Mouse (Mus musculus): ENCODE results near the gene Olfr1155. TPM values are rescaled to one million over a fixed set of nuclear protein-coding genes. Genes with fewer than 3 reads are reported as not detected.

Olfr1155 gene
- total RNA-seq (2023) = not detected in 4 replicates

GRCm38 (mm10) chr2:87945037-87945436, at the start of gene Olfr1155:
Gene Olfr1155 (minus strand): TSS chr2:87945137.

GRCm38 (mm10) chr2:87989813-87990212, 44.9 kb upstream of the Olfr1155 start, which contains the start of gene Olfr1158:
Gene Olfr1158 (plus strand): TSS chr2:87990113.

GRCm38 (mm10) chr2:87974563-87974962, 29.6 kb upstream of the Olfr1155 start, which contains the start of gene Olfr74:
Gene Olfr74 (minus strand): TSS chr2:87974663.

DNA sequence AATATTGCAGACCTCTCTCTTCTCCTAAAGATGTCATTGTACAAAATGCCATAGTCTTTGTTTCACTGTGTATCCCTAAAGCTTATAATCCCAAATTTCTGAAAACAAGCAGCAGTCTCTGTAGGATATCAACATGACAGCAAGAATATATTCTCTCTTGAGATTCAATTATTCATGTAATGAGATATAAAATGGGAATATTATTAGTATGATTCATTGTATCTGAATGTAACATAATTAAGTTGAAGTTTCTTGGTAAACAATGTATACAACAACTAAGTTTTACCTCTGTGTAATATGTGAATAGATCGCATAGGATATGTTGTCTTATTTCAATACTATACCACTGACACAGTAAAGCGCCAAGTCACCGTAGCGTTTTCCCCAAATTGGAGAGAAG, 23.3 kb upstream of the Olfr1155 start, which contains the start of gene Olfr1157:
Olfr1157 (minus strand) TSS at position 101 of the 400 bp plus-strand sequence.

GRCm38 (mm10) chr2:87953000-87953399, 8.1 kb upstream of the Olfr1155 start, which contains the start of gene Olfr1156:
Gene Olfr1156 (minus strand): TSS chr2:87953100.

GRCm38 (mm10) chr2:87905066-87905465, 39.9 kb downstream of the Olfr1155 start, which contains the start of gene Olfr1154:
Gene Olfr1154 (minus strand): TSS chr2:87905166.

GRCm38 (mm10) chr2:87894662-87895061, 50.3 kb downstream of the Olfr1155 start, which contains the start of gene Olfr1153:
Gene Olfr1153 (plus strand): TSS chr2:87894962.

Other genes with a start within 250 kb of the Olfr1155 start
- gene Olfr1137, start 232.0 kb downstream of the Olfr1155 start, total RNA-seq (2023) = not detected in 4 replicates
- gene Olfr1138, start 205.2 kb downstream of the Olfr1155 start, total RNA-seq (2023) = not detected in 4 replicates
- not detected in 4 replicates for gene Olfr1140, start 201.4 kb downstream of the Olfr1155 start, total RNA-seq (2023)
- gene Olfr1141, start 191.1 kb downstream of the Olfr1155 start, total RNA-seq (2023) = not detected in 4 replicates
- not detected in 4 replicates for gene Olfr152, start 165.7 kb downstream of the Olfr1155 start, total RNA-seq (2023)
- gene Olfr1143, start 144.5 kb downstream of the Olfr1155 start, total RNA-seq (2023) = not detected in 4 replicates
- not detected in 4 replicates for gene Olfr1145, start 135.3 kb downstream of the Olfr1155 start, total RNA-seq (2023)
- gene Olfr1148, start 114.6 kb downstream of the Olfr1155 start, total RNA-seq (2023) = not detected in 4 replicates
- not detected in 4 replicates for gene Olfr1150-ps1, start 101.1 kb downstream of the Olfr1155 start, total RNA-seq (2023)
- not detected in 4 replicates for gene Olfr1151, start 89.3 kb downstream of the Olfr1155 start, total RNA-seq (2023)
- gene Olfr1152, start 78.6 kb downstream of the Olfr1155 start, total RNA-seq (2023) = not detected in 4 replicates
- gene Olfr1153, start 50.2 kb downstream of the Olfr1155 start, total RNA-seq (2023) = not detected in 4 replicates
- gene Olfr1154, start 40.0 kb downstream of the Olfr1155 start, total RNA-seq (2023) = not detected in 4 replicates
- not detected in 4 replicates for gene Olfr1156, start 8.0 kb upstream of the Olfr1155 start, total RNA-seq (2023)
- not detected in 4 replicates for gene Olfr1157, start 23.2 kb upstream of the Olfr1155 start, total RNA-seq (2023)
- not detected in 4 replicates for gene Olfr74, start 29.5 kb upstream of the Olfr1155 start, total RNA-seq (2023)
- not detected in 4 replicates for gene Olfr1158, start 45.0 kb upstream of the Olfr1155 start, total RNA-seq (2023)
- gene Olfr1160, start 63.1 kb upstream of the Olfr1155 start, total RNA-seq (2023) = not detected in 4 replicates
- gene Olfr1161, start 77.6 kb upstream of the Olfr1155 start, total RNA-seq (2023) = not detected in 4 replicates
- gene Olfr73, start 92.6 kb upstream of the Olfr1155 start, total RNA-seq (2023) = not detected in 4 replicates
- gene Olfr1162, start 106.0 kb upstream of the Olfr1155 start, total RNA-seq (2023) = not detected in 4 replicates
- not detected in 4 replicates for gene Olfr1163, start 126.7 kb upstream of the Olfr1155 start, total RNA-seq (2023)
- not detected in 4 replicates for gene Olfr1164, start 148.8 kb upstream of the Olfr1155 start, total RNA-seq (2023)
- gene Olfr1166, start 183.1 kb upstream of the Olfr1155 start, total RNA-seq (2023) = not detected in 4 replicates
- not detected in 4 replicates for gene Olfr1167, start 210.1 kb upstream of the Olfr1155 start, total RNA-seq (2023)
- not detected in 4 replicates for gene Olfr1168, start 236.7 kb upstream of the Olfr1155 start, total RNA-seq (2023)